Mouse (Mus musculus): ENCODE measurements around the gene Fbxl18.

- no peak for TF ChIP-seq CTCF (conservative IDR thresholded peaks at IDR 0.05; ENCODE audit: low read length)
- no peak for TF ChIP-seq POU5F1 (IDR thresholded peaks at IDR 0.05; ENCODE audit: borderline replicate concordance, low read length)
These were observed 8.5 kb downstream of the Fbxl18 start for GRCm38 (mm10) chr5:142886761-142887160.
